Mouse (Mus musculus) midbrain, embryonic 15.5 days (tissue): ENCODE results near the gene Cd300a. TPM values are rescaled to one million over a fixed set of nuclear protein-coding genes. Genes with fewer than 3 reads are reported as not detected.

Experiments used
- ATAC-seq: fragments of 200-750 bp; cut with Nextera tagmentation; replicated peaks from 2 replicates; pipeline ENCODE4 v1.8.0; 2017; ENCODE audit warnings: moderate TSS enrichment
- H3K27ac ChIP-seq: fragments of 300-500 bp; sonication (generic); 2 replicates; pipeline ENCODE4 v1.5.1; 2015; ENCODE audit warnings: mild to moderate bottlenecking, inconsistent platforms
- H3K27me3 ChIP-seq: fragments of 300-500 bp; sonication (generic); replicated peaks from 2 replicates; pipeline ENCODE4 v1.6.1; 2015; ENCODE audit warnings: inconsistent platforms
- H3K36me3 ChIP-seq: fragments of 300-500 bp; sonication (generic); replicated peaks from 2 replicates; pipeline ENCODE4 v1.6.1; 2015; ENCODE audit warnings: inconsistent platforms
- H3K4me1 ChIP-seq: fragments of 300-500 bp; sonication (generic); 2 replicates; pipeline ENCODE4 v1.6.1; 2015; ENCODE audit warnings: inconsistent platforms
- H3K4me2 ChIP-seq: fragments of 300-500 bp; sonication (generic); 2 replicates; pipeline ENCODE4 v1.6.1; 2015; ENCODE audit warnings: inconsistent platforms, mild to moderate bottlenecking, moderate library complexity
- H3K4me3 ChIP-seq: fragments of 300-500 bp; sonication (generic); 2 replicates; pipeline ENCODE4 v1.5.1; 2015; ENCODE audit warnings: mild to moderate bottlenecking, inconsistent platforms
- H3K9ac ChIP-seq: fragments of 300-500 bp; sonication (generic); 2 replicates; pipeline ENCODE4 v1.6.1; 2015; ENCODE audit warnings: mild to moderate bottlenecking, inconsistent platforms
- H3K9me3 ChIP-seq: fragments of 300-500 bp; sonication (generic); 2 replicates; pipeline ENCODE4 v1.6.1; 2016; ENCODE audit warnings: inconsistent platforms
- WGBS: fragments of 180-500 bp; shearing (Covaris S2); methylation state at CpG from one replicate; pipeline ENCODE4 v1.1.7; 2015; ENCODE audit warnings: mixed read lengths; 5-methylcytosine and 5-hydroxymethylcytosine counted together
- polyA plus RNA-seq: library from polyadenylated mRNA; unstranded; fragments of >200 nt; fragmentation: Nextera tagmentation; extraction: Ambion mirVana; gene quantifications from 2 replicates; pipeline ENCODE4 v1.2.1, GENCODE M21; 2015

Gene Cd300a
- polyA plus RNA-seq, 1 experiment from 2014 or later: 0.94 TPM

DNA sequence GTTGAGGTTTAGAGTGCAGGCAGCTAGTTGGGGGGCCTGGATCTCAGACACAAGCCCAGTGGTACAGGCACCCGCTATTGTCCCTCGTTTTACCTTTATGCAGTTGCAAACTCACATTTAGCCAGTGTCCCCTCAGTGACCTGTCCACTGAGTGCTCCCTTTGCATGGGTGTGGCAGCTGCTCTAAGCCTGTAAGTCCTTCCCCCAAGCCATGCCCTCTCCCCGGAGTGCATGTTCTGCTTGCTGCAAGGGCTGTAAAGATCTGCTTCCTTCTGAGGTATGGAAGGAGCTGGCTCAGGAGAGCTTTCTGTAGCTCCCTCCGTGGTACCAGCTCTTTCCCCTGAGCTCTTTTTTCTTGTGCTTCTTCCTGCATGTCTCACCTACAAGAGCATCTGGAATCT lies 43.8 kb downstream of the Cd300a start:
- 91% methylated on average over 4 of the region's 4 CpGs for WGBS

DNA sequence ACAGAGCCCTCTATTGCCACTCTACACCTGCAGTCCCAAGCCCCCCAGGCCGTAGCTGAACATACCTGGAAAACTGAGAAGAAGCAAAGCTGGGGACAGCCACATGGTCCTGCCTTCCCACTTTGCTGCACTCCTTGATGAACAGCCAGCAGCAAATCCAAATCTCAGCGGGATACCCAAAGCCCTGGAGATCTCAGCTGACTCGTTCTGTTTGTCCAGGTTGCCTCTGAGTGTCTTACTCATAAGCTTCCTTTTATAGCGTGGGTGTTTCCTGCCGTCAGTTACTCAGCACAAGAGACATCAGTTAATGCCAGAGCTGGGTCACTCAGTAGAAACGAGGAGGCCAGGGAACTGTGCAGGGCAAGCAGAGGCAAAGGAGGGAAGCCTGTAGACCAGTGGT lies 44.3 kb downstream of the Cd300a start, which contains the start of gene Cd300lb:
TSS of gene Cd300lb (minus strand) at position 243 of the 400 bp plus-strand sequence.
- no peaks in the 10 kb centered on the region for H3K4me1 ChIP-seq
- no peak within 1 kb of the TSS for H3K27ac ChIP-seq

More for the DNA sequence above, 43.8 kb downstream of the Cd300a start:
- no peak overlapping the region for H3K4me2 ChIP-seq
- no peaks in the 10 kb centered on the region for H3K4me1 ChIP-seq
- H3K27me3 ChIP-seq: no peaks in the 10 kb centered on the region
- H3K9ac ChIP-seq: no peak overlapping the region
- H3K9me3 ChIP-seq: no peaks in the 10 kb centered on the region
- ATAC-seq: no peak
- no peaks in the 10 kb centered on the region for H3K36me3 ChIP-seq
- H3K4me3 ChIP-seq: no peak overlapping the region
- no peak overlapping the region for H3K27ac ChIP-seq

More for the DNA sequence above, 44.3 kb downstream of the Cd300a start, which contains the start of gene Cd300lb:
- H3K27me3 ChIP-seq: no peaks in the 10 kb centered on the region
- H3K4me2 ChIP-seq: no peak within 1 kb of the TSS
- WGBS: 67% methylated on average over 6 of the region's 6 CpGs
- H3K36me3 ChIP-seq: no peaks in the 10 kb centered on the region
- ATAC-seq: no peak
- H3K9me3 ChIP-seq: no peaks in the 10 kb centered on the region
- no peak within 1 kb of the TSS for H3K4me3 ChIP-seq
- no peak within 1 kb of the TSS for H3K9ac ChIP-seq

Other genes starting within 250 kb of the Cd300a start
- 628 and 640 TPM in 2 replicates for gene Rpl38, start 221.5 kb upstream of the Cd300a start, polyA plus RNA-seq
- 29.4 and 32.3 TPM in 2 replicates for gene Ttyh2, start 214.6 kb upstream of the Cd300a start, polyA plus RNA-seq
- gene Dnaic2, start 162.6 kb upstream of the Cd300a start, polyA plus RNA-seq: 3.0 and 3.4 TPM in 2 replicates
- gene Kif19a, start 124.7 kb upstream of the Cd300a start, polyA plus RNA-seq: 0.40 and 0.46 TPM in 2 replicates
- 21.4 and 28.4 TPM in 2 replicates for gene Btbd17, start 94.1 kb upstream of the Cd300a start, polyA plus RNA-seq
- not detected in 2 replicates for gene Gpr142, start 91.1 kb upstream of the Cd300a start, polyA plus RNA-seq
- gene Gprc5c, start 38.9 kb upstream of the Cd300a start, polyA plus RNA-seq: 9.3 and 9.4 TPM in 2 replicates
- gene Cd300lb, start 44.3 kb downstream of the Cd300a start, polyA plus RNA-seq: 0.14 TPM in 1 of 2 replicates, not detected in the other
- not detected in 2 replicates for gene Cd300c, start 79.1 kb downstream of the Cd300a start, polyA plus RNA-seq
- 0.06 and 0.15 TPM in 2 replicates for gene Cd300ld, start 99.9 kb downstream of the Cd300a start, polyA plus RNA-seq
- 1.2 and 1.3 TPM in 2 replicates for gene Cd300c2, start 111.8 kb downstream of the Cd300a start, polyA plus RNA-seq
- gene Cd300ld2, start 126.2 kb downstream of the Cd300a start, polyA plus RNA-seq: 0.36 TPM in 1 of 2 replicates, not detected in the other
- gene Cd300ld4, start 137.0 kb downstream of the Cd300a start, polyA plus RNA-seq: not detected in 2 replicates
- gene Cd300ld5, start 147.7 kb downstream of the Cd300a start, polyA plus RNA-seq: not detected in 2 replicates
- not detected in 2 replicates for gene Cd300ld3, start 158.4 kb downstream of the Cd300a start, polyA plus RNA-seq
- gene Cd300e, start 172.1 kb downstream of the Cd300a start, polyA plus RNA-seq: not detected in 2 replicates
- 0.49 and 1.1 TPM in 2 replicates for gene Rab37, start 201.4 kb downstream of the Cd300a start, polyA plus RNA-seq
- gene Cd300lf, start 244.0 kb downstream of the Cd300a start, polyA plus RNA-seq: 0.20 and 0.27 TPM in 2 replicates